Mouse (Mus musculus) right cerebral cortex, adult 2 months (tissue): ENCODE results near the gene Lair1.
"Not testable (repeated sequence)": the region's sequence is repeated elsewhere in the genome, so short reads cannot be mapped to it uniquely, and the experiment has no call there.

Source experiments
- DNase-seq, 2 experiments: peaks; one replicate each; pipeline ENCODE4 v3.0.0; 2021 to 2022; ENCODE audit warnings: low spot score in 2 of 2

The Lair1 gene

GRCm38 (mm10) chr7:4003996-4004395 is 59.0 kb downstream of the Lair1 start:
- DNase-seq, result not testable (repeated sequence)

- DNase-seq, result no peak
These were observed 101.0 kb downstream of the Lair1 start for GRCm38 (mm10) chr7:3962017-3962416.

GRCm38 (mm10) chr7:3957387-3957786 is 105.6 kb downstream of the Lair1 start:
- no peak for DNase-seq
